ENCODE assay signal across 23 mouse cellular contexts in the genomic region with DNA sequence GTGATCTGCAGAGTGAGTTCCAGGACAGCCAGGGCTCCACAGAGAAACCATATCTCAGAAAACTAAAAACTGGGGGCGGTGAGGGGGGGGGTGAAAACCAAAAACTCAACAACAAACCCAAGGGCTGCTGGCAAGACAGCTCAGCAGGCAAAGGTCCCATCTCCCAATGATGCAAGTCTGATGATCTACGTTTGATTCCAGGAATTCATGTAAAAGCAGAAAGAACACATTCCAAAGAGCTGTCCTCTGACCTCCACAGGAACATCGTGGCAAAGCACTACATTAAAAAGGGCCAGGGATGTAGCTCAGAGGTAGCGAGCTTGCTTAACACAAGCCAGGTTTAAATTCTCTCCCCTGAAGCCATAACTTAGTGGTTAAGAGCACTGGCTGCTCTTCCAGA. TPM values are rescaled to one million over a fixed set of nuclear protein-coding genes. Genes with fewer than 3 reads are reported as not detected.
DNase-seq lines count a peak whose midpoint lies in the region; ATAC-seq lines count a peak whose summit lies in the region.
"Had no signal": no experiment of that assay in that cellular context is flagged by ENCODE, and none has a peak within 500 bp of the region (broad histone marks: within the 10 kb centered on the region; RNA-seq: fewer than 3 reads in every experiment).

No protein-coding gene starts in this region.

- H3K27me3 ChIP-seq in kidney, embryonic 15.5 days = no peaks in the 10 kb centered on the region
- no peaks in the 10 kb centered on the region for H3K27me3 ChIP-seq in midbrain, embryonic 10.5 days (ENCODE audit: low read depth, poor library complexity, severe bottlenecking)
- H3K27me3 ChIP-seq in midbrain, embryonic 13.5 days = no peaks in the 10 kb centered on the region
- H3K27me3 ChIP-seq: embryonic facial prominence, embryonic 12.5 days had no signal

- H3K9ac ChIP-seq in kidney, embryonic 15.5 days = no peak overlapping the region
- H3K9ac ChIP-seq in midbrain, embryonic 13.5 days (replicated peaks) = no peak overlapping the region
- H3K9ac ChIP-seq: embryonic facial prominence, embryonic 12.5 days; liver, embryonic 14.5 days had no signal

- 61% methylated on average over 4 of the region's 4 CpGs for WGBS in kidney, embryonic 15.5 days
- 78% methylated on average over 4 of the region's 4 CpGs for WGBS in midbrain, embryonic 10.5 days
- 80% methylated on average over 4 of the region's 4 CpGs for WGBS in midbrain, embryonic 13.5 days

- H3K4me3 ChIP-seq in kidney, embryonic 15.5 days (replicated peaks) = no peak overlapping the region
- no peak overlapping the region for H3K4me3 ChIP-seq in midbrain, embryonic 10.5 days
- no peak overlapping the region for H3K4me3 ChIP-seq in midbrain, embryonic 13.5 days (replicated peaks)
- H3K4me3 ChIP-seq: embryonic facial prominence, embryonic 12.5 days; erythroblast, embryonic 14.5 days; heart, adult 2 months had no signal

- no peak overlapping the region for H3K27ac ChIP-seq in kidney, embryonic 15.5 days
- peak overlapping the region; percentile 70 for H3K27ac ChIP-seq in midbrain, embryonic 10.5 days (replicated peaks)
- H3K27ac ChIP-seq in midbrain, embryonic 13.5 days = no peak overlapping the region
- H3K27ac ChIP-seq: embryonic facial prominence, embryonic 12.5 days; heart, adult 2 months; liver, embryonic 14.5 days had no signal

- H3K9me3 ChIP-seq in kidney, embryonic 15.5 days (replicated peaks) = no peaks in the 10 kb centered on the region
- no peaks in the 10 kb centered on the region for H3K9me3 ChIP-seq in midbrain, embryonic 10.5 days (replicated peaks)
- H3K9me3 ChIP-seq in midbrain, embryonic 13.5 days = no peaks in the 10 kb centered on the region
- H3K9me3 ChIP-seq: embryonic facial prominence, embryonic 12.5 days; G1E had no signal

- no peak overlapping the region for H3K4me2 ChIP-seq in kidney, embryonic 15.5 days
- H3K4me2 ChIP-seq in midbrain, embryonic 13.5 days (replicated peaks) = no peak overlapping the region
- H3K4me2 ChIP-seq: embryonic facial prominence, embryonic 12.5 days had no signal

- no peaks in the 10 kb centered on the region for H3K36me3 ChIP-seq in kidney, embryonic 15.5 days
- no peaks in the 10 kb centered on the region for H3K36me3 ChIP-seq in midbrain, embryonic 10.5 days
- H3K36me3 ChIP-seq in midbrain, embryonic 13.5 days = no peaks in the 10 kb centered on the region
- H3K36me3 ChIP-seq: embryonic facial prominence, embryonic 12.5 days; G1E had no signal

- ATAC-seq in kidney, embryonic 15.5 days (replicated peaks; ENCODE audit: low FRiP score) = no peak
- no peak for ATAC-seq in midbrain, embryonic 13.5 days
- ATAC-seq: forebrain, embryonic 14.5 days had no signal

- DNase-seq in adrenal gland, postnatal 36 days = peak; percentile 33 to 37
- no peak for DNase-seq in adrenal gland, postnatal 4 days (ENCODE audit: low spot score in 2 of 2)
- DNase-seq in kidney, adult 9 months = peak; percentile 55
- no peak for DNase-seq in midbrain, embryonic 10.5 days (ENCODE audit: low spot score)
- peak; percentile 27 for DNase-seq in adipocyte (ENCODE audit: low spot score)
- no peak for DNase-seq in gastrocnemius, adult 18-20 months (ENCODE audit: low spot score)
- DNase-seq: adrenal gland, adult 2 months; cerebellum, adult 9-11 months; gastrocnemius, postnatal 25 days; heart, adult 2 months; heart, postnatal 36 days; lung, postnatal 10 days; right cerebral cortex, postnatal 14 days; spleen, adult 18-20 months; thymus, adult 18-20 months had no signal

- peaks cover 8% of the 10 kb centered on the region; the same call in 1 of the 2 replicates for H3K4me1 ChIP-seq in kidney, embryonic 15.5 days
- H3K4me1 ChIP-seq in midbrain, embryonic 10.5 days = peaks cover 30% of the 10 kb centered on the region
- peaks cover 21% of the 10 kb centered on the region for H3K4me1 ChIP-seq in midbrain, embryonic 13.5 days (replicated peaks)
- H3K4me1 ChIP-seq: embryonic facial prominence, embryonic 12.5 days had no signal

RNA-seq across cellular contexts. Expression of a gene that starts 10.2 kb away (rescaled TPM):
- total RNA-seq in adrenal gland, postnatal 36 days (2021) = 1 to 10 TPM; 3.6 to 5.6 TPM
- total RNA-seq in adrenal gland, postnatal 4 days (2021) = 10 to 100 TPM; 11.3 to 11.6 TPM
- 24.5 and 28.0 TPM in 2 replicates for polyA plus RNA-seq in kidney, embryonic 15.5 days (2015; fragmentation: Nextera tagmentation; extraction: Ambion mirVana)
- polyA plus RNA-seq in midbrain, embryonic 10.5 days (2016; fragmentation: Nextera tagmentation; extraction: Ambion mirVana) = 38.1 and 46.6 TPM in 2 replicates
- polyA plus RNA-seq in midbrain, embryonic 13.5 days (2015; fragmentation: Nextera tagmentation; extraction: Ambion mirVana) = 10.6 and 13.5 TPM in 2 replicates
- 1 to 10 TPM; 1.8 to 1.9 TPM for total RNA-seq in gastrocnemius, adult 18-20 months (2021)

RNA-seq across cellular contexts. Expression of a gene that starts 22.2 kb away (rescaled TPM):
- total RNA-seq in adrenal gland, postnatal 36 days (2021) = 1,000 to 10,000 TPM; 1,599 to 3,152 TPM
- 100 to 1,000 TPM; 676 to 715 TPM for total RNA-seq in adrenal gland, postnatal 4 days (2021)
- 104 and 121 TPM in 2 replicates for polyA plus RNA-seq in kidney, embryonic 15.5 days (2015; fragmentation: Nextera tagmentation; extraction: Ambion mirVana)
- 71.1 and 82.7 TPM in 2 replicates for polyA plus RNA-seq in midbrain, embryonic 10.5 days (2016; fragmentation: Nextera tagmentation; extraction: Ambion mirVana)
- polyA plus RNA-seq in midbrain, embryonic 13.5 days (2015; fragmentation: Nextera tagmentation; extraction: Ambion mirVana) = 91.5 and 93.6 TPM in 2 replicates
- 100 to 1,000 TPM; 206 to 228 TPM for total RNA-seq in gastrocnemius, adult 18-20 months (2021)

RNA-seq across cellular contexts. Expression of a gene that starts 48.3 kb away (rescaled TPM):
- total RNA-seq in adrenal gland, postnatal 36 days (2021) = under 1 TPM; 0.89 TPM
- total RNA-seq in adrenal gland, postnatal 4 days (2021) = 1 to 10 TPM; 1.4 to 1.6 TPM
- 0.09 TPM in 1 of 2 replicates, not detected in the other for polyA plus RNA-seq in kidney, embryonic 15.5 days (2015; fragmentation: Nextera tagmentation; extraction: Ambion mirVana)
- polyA plus RNA-seq in midbrain, embryonic 10.5 days (2016; fragmentation: Nextera tagmentation; extraction: Ambion mirVana) = 0.05 TPM in 1 of 2 replicates, not detected in the other
- polyA plus RNA-seq in midbrain, embryonic 13.5 days (2015; fragmentation: Nextera tagmentation; extraction: Ambion mirVana) = not detected in 2 replicates
- total RNA-seq in gastrocnemius, adult 18-20 months (2021) = under 1 TPM in 1 of 2 experiments, not detected in 1; 0.11 TPM
- polyA plus RNA-seq: embryonic facial prominence, embryonic 12.5 days; forebrain, embryonic 14.5 days; G1E; limb, embryonic 11.5 days had no signal

Comparison
In these comparisons a context has a peak if more than half of its experiments do, and no peak if none do; other contexts are left out.
1. DNase-seq: peak in adrenal gland, postnatal 36 days (2 of 2), kidney, adult 9 months (single experiment) and adipocyte (single experiment); none in adrenal gland, postnatal 4 days (0 of 2), midbrain, embryonic 10.5 days (single experiment) and gastrocnemius, adult 18-20 months (single experiment).